In genomic region chr8:122866231-122866630, GRCm38 (mm10) we compare ENCODE assay signal across 20 mouse cellular contexts. TPM values are rescaled to one million over a fixed set of nuclear protein-coding genes. Genes with fewer than 3 reads are reported as not detected.
DNase-seq lines count a peak whose midpoint lies in the region; ATAC-seq lines count a peak whose summit lies in the region.
"Had no signal": no experiment of that assay in that cellular context is flagged by ENCODE, and none has a peak within 500 bp of the region (broad histone marks: within the 10 kb centered on the region; RNA-seq: fewer than 3 reads in every experiment).

No protein-coding gene starts in this region.

- no peaks in the 10 kb centered on the region for H3K4me1 ChIP-seq in hindbrain, embryonic 11.5 days (replicated peaks; ENCODE audit: control insufficient read depth, insufficient read depth, low read length)
- H3K4me1 ChIP-seq: forebrain, embryonic 13.5 days had no signal

- H3K4me2 ChIP-seq in hindbrain, embryonic 11.5 days (replicated peaks; ENCODE audit: low read depth, low read length), result no peak overlapping the region
- H3K4me2 ChIP-seq: embryonic facial prominence, embryonic 12.5 days; forebrain, embryonic 13.5 days; forebrain, embryonic 15.5 days had no signal

- no peak overlapping the region for H3K4me3 ChIP-seq in hindbrain, embryonic 11.5 days (ENCODE audit: low read depth, low read length)
- H3K4me3 ChIP-seq: forebrain, embryonic 15.5 days had no signal

- H3K9ac ChIP-seq in hindbrain, embryonic 11.5 days (ENCODE audit: low read depth, low read length), result no peak overlapping the region
- H3K9ac ChIP-seq: embryonic facial prominence, embryonic 12.5 days; forebrain, embryonic 13.5 days; forebrain, embryonic 15.5 days; forebrain, postnatal 0 days had no signal

- 80% methylated on average over 8 of the region's 8 CpGs for WGBS in hindbrain, embryonic 11.5 days

- no peaks in the 10 kb centered on the region for H3K9me3 ChIP-seq in hindbrain, embryonic 11.5 days (ENCODE audit: control insufficient read depth, low read length)

- DNase-seq in CD4-positive helper T cell, adult 2 months (ENCODE audit: low read depth, low spot score), result peak; percentile 37
- peak; percentile 39 for DNase-seq in induced T-regulatory cell, adult 2 months (ENCODE audit: low read depth)
- DNase-seq in splenic B cell, adult 2 months (ENCODE audit: low read depth, low spot score), result peak; percentile 26
- DNase-seq in hindbrain, embryonic 11.5 days (ENCODE audit: low spot score), result no peak
- DNase-seq: adrenal gland, adult 8-10 months; adrenal gland, postnatal 14 days; adrenal gland, postnatal 36 days; B cell, adult 2 months; cerebellum, adult 11-12 months; cerebellum, adult 2 months; cerebellum, adult 9-10 months; forebrain, postnatal 0 days had no signal

- no peaks in the 10 kb centered on the region for H3K27me3 ChIP-seq in splenic B cell, adult 2 months (ENCODE audit: control insufficient read depth, insufficient read depth, low read length, poor library complexity, severe bottlenecking)
- no peaks in the 10 kb centered on the region for H3K27me3 ChIP-seq in hindbrain, embryonic 11.5 days (ENCODE audit: control insufficient read depth, insufficient read depth, low read length)
- H3K27me3 ChIP-seq: forebrain, embryonic 15.5 days; Patski had no signal

- ATAC-seq in CD4-positive, CD25-positive, alpha-beta regulatory T cell, adult 4 months, result peak; percentile 30
- no peak for ATAC-seq in hindbrain, embryonic 11.5 days (ENCODE audit: low FRiP score)
- no peak for ATAC-seq in granulocyte monocyte progenitor cell, adult 5-6 weeks (replicated peaks; ENCODE audit: poor library complexity, severe bottlenecking)
- no peak for ATAC-seq in megakaryocyte, adult 5-6 weeks (ENCODE audit: poor library complexity, severe bottlenecking)
- ATAC-seq: forebrain, embryonic 13.5 days; forebrain, embryonic 15.5 days; Patski had no signal

- H3K27ac ChIP-seq in hindbrain, embryonic 11.5 days (ENCODE audit: low read depth, low read length), result no peak overlapping the region
- H3K27ac ChIP-seq: embryonic facial prominence, embryonic 10.5 days; embryonic facial prominence, embryonic 12.5 days; forebrain, embryonic 13.5 days; forebrain, embryonic 15.5 days had no signal

- no peaks in the 10 kb centered on the region for H3K36me3 ChIP-seq in splenic B cell, adult 2 months (ENCODE audit: control insufficient read depth, insufficient read depth, low read length, poor library complexity, severe bottlenecking)
- H3K36me3 ChIP-seq in hindbrain, embryonic 11.5 days (ENCODE audit: control insufficient read depth, insufficient read depth, low read length), result no peaks in the 10 kb centered on the region
- H3K36me3 ChIP-seq: embryonic facial prominence, embryonic 10.5 days; embryonic facial prominence, embryonic 12.5 days; forebrain, embryonic 15.5 days had no signal

RNA-seq across cellular contexts. Expression of gene Cdh15, which starts 18.5 kb away (rescaled TPM):
- under 1 TPM in 1 of 2 experiments, not detected in 1; 0.16 TPM for polyA plus RNA-seq in CD4-positive, CD25-positive, alpha-beta regulatory T cell, adult 4 months (2017; shearing (Covaris generic))
- polyA plus RNA-seq in hindbrain, embryonic 11.5 days (2014; fragmentation: Nextera tagmentation; extraction: Ambion mirVana), result 0.86 and 1.7 TPM in 2 replicates
- total RNA-seq in granulocyte monocyte progenitor cell, adult 5-6 weeks (2014; fragmentation: Nextera tagmentation), result not detected in 2 replicates
- total RNA-seq in granulocyte monocyte progenitor cell, adult 5-6 weeks (2017), result not detected in 2 replicates
- not detected in 2 replicates for total RNA-seq in megakaryocyte, adult 5-6 weeks (2015)
- total RNA-seq in megakaryocyte, adult 5-6 weeks (2017), result not detected in 2 replicates
